Mouse (Mus musculus): ENCODE data around the gene Ing2. TPM values are rescaled to one million over a fixed set of nuclear protein-coding genes. Genes with fewer than 3 reads are reported as not detected.

The Ing2 gene
- total RNA-seq, 1 experiment: 12.2 TPM

GRCm38 (mm10) chr8:47695431-47696105 lies 20.2 kb upstream of the Ing2 start:
- H3K9ac ChIP-seq (ENCODE audit: insufficient read depth, low read depth, low read length, poor library complexity, severe bottlenecking): no peak overlapping the region
- no peak overlapping the region for H3K4me3 ChIP-seq (ENCODE audit: insufficient read depth in 1 of 2, low read depth in 1 of 2, low read length in 2 of 2, poor library complexity in 1 of 2, severe bottlenecking in 1 of 2)
- in situ Hi-C loops (cut with MboI; ENCODE audit: low sequenced_read_pairs in 2 of 2, unreplicated experiment in 2 of 2): no loop called here
- no peaks in the 10 kb centered on the region for H3K36me3 ChIP-seq (ENCODE audit: control insufficient read depth, insufficient read depth, low read length, poor library complexity, severe bottlenecking)
- no peaks in the 10 kb centered on the region for H3K9me3 ChIP-seq (ENCODE audit: control insufficient read depth, insufficient read depth, low read depth, low read length)
- H3K27ac ChIP-seq (ENCODE audit: insufficient read depth, low read depth, low read length, poor library complexity, severe bottlenecking): no peak overlapping the region
- DNase-seq (ENCODE audit: low read depth, low spot score): no peak
- TF ChIP-seq CHD2 (IDR thresholded peaks at IDR 0.05; ENCODE audit: low read depth, low read length) (no peak), ZNF384 (IDR thresholded peaks at IDR 0.05; ENCODE audit: low read depth, low read length) (no peak), ZC3H11A (IDR thresholded peaks at IDR 0.05; ENCODE audit: borderline replicate concordance, low read depth, low read length) (no peak), HCFC1 (IDR thresholded peaks at IDR 0.05; ENCODE audit: borderline replicate concordance, insufficient read depth, low read length) (no peak), MAFK (IDR thresholded peaks at IDR 0.05; ENCODE audit: insufficient read depth, low read depth, low read length) (no peak)
- H3K4me1 ChIP-seq (ENCODE audit: control insufficient read depth in 2 of 2, insufficient read depth in 2 of 2, low read length in 2 of 2, poor library complexity in 1 of 2): peaks cover 2 to 9% of the 10 kb centered on the region in 2 experiments; a peak in 3 of 4 replicates

DNA sequence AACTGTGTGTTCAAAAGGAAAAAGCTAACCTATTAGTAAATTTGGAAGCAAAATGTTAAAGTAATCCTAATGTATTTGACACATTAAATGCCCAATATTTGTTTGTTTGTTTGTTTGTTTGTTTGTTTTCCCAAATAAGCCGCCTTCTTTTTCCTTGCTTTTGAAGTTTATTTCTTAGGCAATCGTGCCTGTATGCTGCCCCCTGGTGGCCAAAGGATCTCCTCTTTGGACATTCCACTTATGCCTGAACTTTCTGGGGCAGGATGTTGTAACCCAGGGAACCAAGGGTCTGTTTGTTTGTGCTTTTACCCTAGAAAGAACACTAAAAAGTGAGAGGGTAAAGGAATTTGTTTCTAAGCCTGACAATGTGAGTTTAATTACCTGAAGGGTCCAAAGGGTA lies 17.8 kb upstream of the Ing2 start:
- peak; percentile 64 for DNase-seq (ENCODE audit: low read depth, low spot score)
- H3K9ac ChIP-seq (ENCODE audit: insufficient read depth, low read depth, low read length, poor library complexity, severe bottlenecking): no peak overlapping the region
- TF ChIP-seq ZC3H11A (IDR thresholded peaks at IDR 0.05; ENCODE audit: borderline replicate concordance, low read depth, low read length) (0 out of 2 replicates have a peak, but pooled peaks have one; percentile 18), HCFC1 (IDR thresholded peaks at IDR 0.05; ENCODE audit: borderline replicate concordance, insufficient read depth, low read length) (no peak)
- no peak overlapping the region for H3K4me3 ChIP-seq (ENCODE audit: insufficient read depth in 1 of 2, low read depth in 1 of 2, low read length in 2 of 2, poor library complexity in 1 of 2, severe bottlenecking in 1 of 2)
- no peaks in the 10 kb centered on the region for H3K36me3 ChIP-seq (ENCODE audit: control insufficient read depth, insufficient read depth, low read length, poor library complexity, severe bottlenecking)
- peaks cover 4 to 18% of the 10 kb centered on the region in 2 experiments for H3K4me1 ChIP-seq (ENCODE audit: control insufficient read depth in 2 of 2, insufficient read depth in 2 of 2, low read length in 2 of 2, poor library complexity in 1 of 2)
- in situ Hi-C loops (cut with MboI; ENCODE audit: low sequenced_read_pairs in 2 of 2, unreplicated experiment in 2 of 2): no loop called here
- H3K9me3 ChIP-seq (ENCODE audit: control insufficient read depth, insufficient read depth, low read depth, low read length): no peaks in the 10 kb centered on the region
- H3K27ac ChIP-seq (ENCODE audit: insufficient read depth, low read depth, low read length, poor library complexity, severe bottlenecking): no peak overlapping the region

- in situ Hi-C loops (cut with MboI; ENCODE audit: low sequenced_read_pairs in 2 of 2, unreplicated experiment in 2 of 2): no loop called here
- DNase-seq (ENCODE audit: low read depth, low spot score): no peak
- Histone ChIP-seq H3K9ac (ENCODE audit: insufficient read depth, low read depth, low read length, poor library complexity, severe bottlenecking) (no peak overlapping the region), H3K36me3 (ENCODE audit: control insufficient read depth, insufficient read depth, low read length, poor library complexity, severe bottlenecking) (no peaks in the 10 kb centered on the region), H3K4me3 (ENCODE audit: insufficient read depth in 1 of 2, low read depth in 1 of 2, low read length in 2 of 2, poor library complexity in 1 of 2, severe bottlenecking in 1 of 2) (no peak overlapping the region), H3K27ac (ENCODE audit: insufficient read depth, low read depth, low read length, poor library complexity, severe bottlenecking) (no peak overlapping the region), H3K9me3 (ENCODE audit: control insufficient read depth, insufficient read depth, low read depth, low read length) (no peaks in the 10 kb centered on the region), H3K4me1 (ENCODE audit: control insufficient read depth in 2 of 2, insufficient read depth in 2 of 2, low read length in 2 of 2, poor library complexity in 1 of 2) (peaks cover 4 to 18% of the 10 kb centered on the region in 2 experiments)
- TF ChIP-seq MAFK (IDR thresholded peaks at IDR 0.05; ENCODE audit: insufficient read depth, low read depth, low read length) (no peak), HCFC1 (IDR thresholded peaks at IDR 0.05; ENCODE audit: borderline replicate concordance, insufficient read depth, low read length) (no peak), CHD2 (IDR thresholded peaks at IDR 0.05; ENCODE audit: low read depth, low read length) (no peak), ZC3H11A (IDR thresholded peaks at IDR 0.05; ENCODE audit: borderline replicate concordance, low read depth, low read length) (no peak), ZNF384 (IDR thresholded peaks at IDR 0.05; ENCODE audit: low read depth, low read length) (no peak)
Observed at GRCm38 (mm10) chr8:47691831-47692230, 16.5 kb upstream of the Ing2 start.

GRCm38 (mm10) chr8:47691303-47691702 lies 15.9 kb upstream of the Ing2 start:
- peaks cover 4 to 18% of the 10 kb centered on the region in 2 experiments for H3K4me1 ChIP-seq (ENCODE audit: control insufficient read depth in 2 of 2, insufficient read depth in 2 of 2, low read length in 2 of 2, poor library complexity in 1 of 2)
- H3K27ac ChIP-seq (ENCODE audit: insufficient read depth, low read depth, low read length, poor library complexity, severe bottlenecking): no peak overlapping the region
- in situ Hi-C loops (cut with MboI; ENCODE audit: low sequenced_read_pairs in 2 of 2, unreplicated experiment in 2 of 2): no loop called here
- no peak for TF ChIP-seq ZNF384 (IDR thresholded peaks at IDR 0.05; ENCODE audit: low read depth, low read length)
- no peak for TF ChIP-seq ZC3H11A (IDR thresholded peaks at IDR 0.05; ENCODE audit: borderline replicate concordance, low read depth, low read length)
- no peak for TF ChIP-seq MAFK (IDR thresholded peaks at IDR 0.05; ENCODE audit: insufficient read depth, low read depth, low read length)
- TF ChIP-seq CHD2 (IDR thresholded peaks at IDR 0.05; ENCODE audit: low read depth, low read length): no peak
- no peak for TF ChIP-seq HCFC1 (IDR thresholded peaks at IDR 0.05; ENCODE audit: borderline replicate concordance, insufficient read depth, low read length)
- H3K4me3 ChIP-seq (ENCODE audit: insufficient read depth in 1 of 2, low read depth in 1 of 2, low read length in 2 of 2, poor library complexity in 1 of 2, severe bottlenecking in 1 of 2): no peak overlapping the region
- H3K9ac ChIP-seq (ENCODE audit: insufficient read depth, low read depth, low read length, poor library complexity, severe bottlenecking): no peak overlapping the region
- no peak for DNase-seq (ENCODE audit: low read depth, low spot score)
- H3K36me3 ChIP-seq (ENCODE audit: control insufficient read depth, insufficient read depth, low read length, poor library complexity, severe bottlenecking): no peaks in the 10 kb centered on the region
- H3K9me3 ChIP-seq (ENCODE audit: control insufficient read depth, insufficient read depth, low read depth, low read length): no peaks in the 10 kb centered on the region

All from ES-E14 (cell line).